Comparison of ENCODE assay signal across 8 mouse cellular contexts in genomic region chr2:179974651-179975471, GRCm38 (mm10). TPM values are rescaled to one million over a fixed set of nuclear protein-coding genes. Genes with fewer than 3 reads are reported as not detected.
DNase-seq lines count a peak whose midpoint lies in the region; ATAC-seq and TF ChIP-seq lines count a peak whose summit lies in the region.

No protein-coding gene starts in this region.

- peak overlapping the region; percentile 61 for H3K4me3 ChIP-seq in cerebellum, adult 2 months (replicated peaks; ENCODE audit: insufficient read depth, low read depth, low read length)
- H3K4me3 ChIP-seq in heart, embryonic 10.5 days, result peak overlapping the region; percentile 88
- H3K4me3 ChIP-seq in kidney, embryonic 14.5 days (ENCODE audit: low read length), result peak overlapping the region; percentile 77
- H3K4me3 ChIP-seq in lung, postnatal 0 days (ENCODE audit: low read depth, low read length), result peak overlapping the region; percentile 54

- no peak for TF ChIP-seq EP300 in lung, postnatal 0 days (IDR thresholded peaks at IDR 0.05)

- 0 out of 2 replicates have a peak, but pooled peaks have one; percentile 3 for ATAC-seq in kidney, embryonic 14.5 days (ENCODE audit: low FRiP score, low TSS enrichment)
- no peak for ATAC-seq in lung, postnatal 0 days

- no peak for TF ChIP-seq POLR2A in cerebellum, adult 2 months (IDR thresholded peaks at IDR 0.05; ENCODE audit: borderline replicate concordance, insufficient read depth, low read length)

- DNase-seq in gastrocnemius, postnatal 25 days, result peak; percentile 40
- no peak for DNase-seq in gastrocnemius, adult 8-10 months (ENCODE audit: low spot score in 2 of 2)
- peak; percentile 52 to 57 for DNase-seq in cerebellum, adult 2 months
- DNase-seq in heart, embryonic 10.5 days (ENCODE audit: low spot score), result peak; percentile 81
- DNase-seq in lung, postnatal 0 days (ENCODE audit: low spot score), result peak; percentile 46
- DNase-seq in spleen, adult 12 weeks (ENCODE audit: low spot score), result peak; percentile 25
- DNase-seq in layer of hippocampus, adult 11-12 months (ENCODE audit: low spot score), result no peak

- no peaks in the 10 kb centered on the region for H3K27me3 ChIP-seq in cerebellum, adult 2 months (ENCODE audit: control insufficient read depth, insufficient read depth, low read length)
- H3K27me3 ChIP-seq in heart, embryonic 10.5 days (ENCODE audit: insufficient read depth, poor library complexity, severe bottlenecking), result no peaks in the 10 kb centered on the region
- H3K27me3 ChIP-seq in kidney, embryonic 14.5 days (ENCODE audit: control insufficient read depth, insufficient read depth, low read length), result no peaks in the 10 kb centered on the region; the same call in 1 of the 2 replicates
- H3K27me3 ChIP-seq in lung, postnatal 0 days (replicated peaks; ENCODE audit: insufficient read depth, low read length), result no peaks in the 10 kb centered on the region

- no peak overlapping the region for H3K27ac ChIP-seq in cerebellum, adult 2 months (ENCODE audit: insufficient read depth, low read length)
- peak overlapping the region; percentile 84 for H3K27ac ChIP-seq in heart, embryonic 10.5 days
- no peak overlapping the region for H3K27ac ChIP-seq in kidney, embryonic 14.5 days (ENCODE audit: low read depth, low read length)
- H3K27ac ChIP-seq in lung, postnatal 0 days (ENCODE audit: low read length), result no peak overlapping the region

- WGBS in cerebellum, adult 2 months, result under 1% methylated on average over 45 of the region's 45 CpGs
- 3% methylated on average over 45 of the region's 45 CpGs for WGBS in heart, embryonic 10.5 days
- WGBS in kidney, embryonic 14.5 days, result 3% methylated on average over 41 of the region's 45 CpGs
- WGBS in lung, postnatal 0 days, result 4% methylated on average over 43 of the region's 45 CpGs

- H3K4me1 ChIP-seq in cerebellum, adult 2 months (ENCODE audit: control insufficient read depth, insufficient read depth, low read length), result peaks cover 39% of the 10 kb centered on the region
- H3K4me1 ChIP-seq in heart, embryonic 10.5 days, result peaks cover 63% of the 10 kb centered on the region
- peaks cover 19% of the 10 kb centered on the region for H3K4me1 ChIP-seq in kidney, embryonic 14.5 days (ENCODE audit: control insufficient read depth, insufficient read depth, low read length)
- peaks cover 16% of the 10 kb centered on the region for H3K4me1 ChIP-seq in lung, postnatal 0 days (ENCODE audit: insufficient read depth, low read depth, low read length)

- peak overlapping the region; percentile 85 for H3K9ac ChIP-seq in kidney, embryonic 14.5 days (ENCODE audit: low read depth, low read length)
- peak overlapping the region; percentile 94; the same call in 1 of the 2 replicates for H3K9ac ChIP-seq in lung, postnatal 0 days (replicated peaks; ENCODE audit: low read depth)

- no peak for TF ChIP-seq CTCF in cerebellum, adult 2 months (IDR thresholded peaks at IDR 0.05; ENCODE audit: borderline replicate concordance, insufficient read depth, low read depth, low read length)
- TF ChIP-seq CTCF in lung, postnatal 0 days (IDR thresholded peaks at IDR 0.05), result no peak

- no peaks in the 10 kb centered on the region for H3K36me3 ChIP-seq in heart, embryonic 10.5 days
- H3K36me3 ChIP-seq in kidney, embryonic 14.5 days (ENCODE audit: control insufficient read depth, insufficient read depth, low read length), result no peaks in the 10 kb centered on the region
- H3K36me3 ChIP-seq in lung, postnatal 0 days (ENCODE audit: insufficient read depth, low read length), result no peaks in the 10 kb centered on the region

- H3K9me3 ChIP-seq in heart, embryonic 10.5 days, result no peaks in the 10 kb centered on the region
- H3K9me3 ChIP-seq in kidney, embryonic 14.5 days (ENCODE audit: control insufficient read depth, low read length), result no peaks in the 10 kb centered on the region
- H3K9me3 ChIP-seq in lung, postnatal 0 days (ENCODE audit: low read length), result no peaks in the 10 kb centered on the region

- peak overlapping the region; percentile 99 for H3K4me2 ChIP-seq in kidney, embryonic 14.5 days (replicated peaks; ENCODE audit: low read depth, low read length)
- H3K4me2 ChIP-seq in lung, postnatal 0 days (replicated peaks; ENCODE audit: low read depth, low read length), result peak overlapping the region; percentile 95

RNA-seq across cellular contexts. Expression of gene Taf4, which starts 1.6 kb away (rescaled TPM):
- 1 to 10 TPM; 7.2 to 9.9 TPM for total RNA-seq in gastrocnemius, postnatal 25 days (2021)
- total RNA-seq in gastrocnemius, adult 8-10 months (2022), result 1 to 10 TPM; 7.2 to 9.6 (median 8.8) TPM
- polyA plus RNA-seq in cerebellum, adult 2 months (2012; rRNA removed), result 15.2 TPM in 2 replicates
- 2.2 and 3.2 TPM in 2 replicates for polyA plus RNA-seq in heart, embryonic 10.5 days (2016; fragmentation: Nextera tagmentation; extraction: Ambion mirVana)
- 5.9 and 6.0 TPM in 2 replicates for polyA plus RNA-seq in kidney, embryonic 14.5 days (2014; fragmentation: Nextera tagmentation; extraction: Ambion mirVana)
- polyA plus RNA-seq in lung, postnatal 0 days (2015; fragmentation: Nextera tagmentation; extraction: Ambion mirVana), result 2.8 and 3.5 TPM in 2 replicates

RNA-seq across cellular contexts. Expression of gene Lsm14b, which starts 49.9 kb away (rescaled TPM):
- total RNA-seq in gastrocnemius, postnatal 25 days (2021), result 10 to 100 TPM; 39.7 to 43.9 TPM
- 10 to 100 TPM; 48.2 to 51.7 (median 50.2) TPM for total RNA-seq in gastrocnemius, adult 8-10 months (2022)
- 77.3 and 79.3 TPM in 2 replicates for polyA plus RNA-seq in cerebellum, adult 2 months (2012; rRNA removed)
- polyA plus RNA-seq in heart, embryonic 10.5 days (2016; fragmentation: Nextera tagmentation; extraction: Ambion mirVana), result 4.0 and 4.9 TPM in 2 replicates
- polyA plus RNA-seq in kidney, embryonic 14.5 days (2014; fragmentation: Nextera tagmentation; extraction: Ambion mirVana), result 8.6 and 18.3 TPM in 2 replicates
- 6.5 and 7.0 TPM in 2 replicates for polyA plus RNA-seq in lung, postnatal 0 days (2015; fragmentation: Nextera tagmentation; extraction: Ambion mirVana)

Comparison
In these comparisons a context has a peak if more than half of its experiments do, and no peak if none do; other contexts are left out.
1. DNase-seq: peak in gastrocnemius, postnatal 25 days (single experiment), cerebellum, adult 2 months (2 of 2), heart, embryonic 10.5 days (single experiment), lung, postnatal 0 days (single experiment) and spleen, adult 12 weeks (single experiment); none in gastrocnemius, adult 8-10 months (0 of 2) and layer of hippocampus, adult 11-12 months (single experiment).
2. Peak in every context shown above with its lines, with median percentiles within 50 percentile points of each other: H3K4me3 ChIP-seq.